Mouse (Mus musculus) left cerebral cortex, postnatal 10 days (tissue): ENCODE measurements around the gene Olfr156. TPM values are rescaled to one million over a fixed set of nuclear protein-coding genes. Genes with fewer than 3 reads are reported as not detected.
"Not testable (repeated sequence)": the region's sequence is repeated elsewhere in the genome, so short reads cannot be mapped to it uniquely, and the experiment has no call there.

ENCODE experiments used
- DNase-seq, 2 experiments: peaks; one replicate each; pipeline ENCODE4 v3.0.0; 2021 to 2022; ENCODE audit warnings: low spot score in 2 of 2, mixed read lengths in 1 of 2; ENCODE audit errors: extremely low spot score in 1 of 2
- intact Hi-C: fragments of 180-260 bp; cut with DNase I; formaldehyde crosslinking; loops from one replicate; pipeline ENCODE4 v1.15.1; 2025
- total RNA-seq, 2 experiments: library from RNA; stranded (reverse); gene quantifications; 2 replicates each; pipeline ENCODE4 v1.2.3; 2021

The Olfr156 gene
- total RNA-seq, result not detected

- intact Hi-C loops, result loop anchor here (5.0 kb wide), 1 partner anchor 38 kb away; no protein-coding TSS in a partner anchor
- DNase-seq, result peak in 1 of 2 experiments; percentile 53
Measured at GRCm38 (mm10) chr4:43823845-43824337, at the start of gene Olfr156. Gene Olfr156 (minus strand): TSS chr4:43823895.

DNA sequence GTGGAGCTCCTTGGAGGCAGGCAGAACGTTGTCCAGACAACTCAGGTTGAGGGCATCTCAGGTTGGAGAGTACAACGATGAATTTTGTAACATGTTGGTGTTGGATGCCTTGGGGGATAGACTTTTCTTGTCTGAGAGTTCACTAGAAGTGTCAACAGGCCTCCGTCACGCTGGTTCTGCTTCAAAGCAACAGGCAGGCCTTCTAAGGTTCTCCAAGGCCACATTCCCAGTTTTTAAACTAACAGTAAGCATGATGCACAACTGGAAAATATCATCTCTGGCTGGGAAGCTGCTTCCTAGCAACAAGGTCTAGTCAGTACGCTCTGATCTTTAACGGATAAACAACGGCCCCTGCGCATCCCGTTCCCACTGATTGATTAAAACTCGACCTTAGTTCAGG lies 46.1 kb upstream of the Olfr156 start:
- no peak for DNase-seq
- intact Hi-C loops, result no loop called here

DNA sequence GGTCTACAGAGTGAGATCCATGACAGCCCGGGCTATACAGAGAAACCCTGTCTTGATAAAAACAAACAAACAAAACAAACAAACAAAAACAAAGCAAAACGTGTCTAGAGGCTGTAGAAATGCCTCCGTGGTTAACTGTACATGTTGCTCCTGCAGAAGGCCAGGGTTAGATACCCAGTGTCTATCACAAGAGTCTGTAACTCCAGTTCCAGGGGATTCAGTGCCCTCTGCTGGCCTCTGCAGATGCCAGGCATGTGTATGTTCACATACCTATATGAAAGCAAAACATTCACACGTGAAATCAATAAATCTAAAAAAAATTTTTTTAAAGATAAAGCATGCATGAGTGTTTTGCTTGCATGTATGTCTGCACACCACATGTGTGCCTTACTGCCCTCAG lies 39.6 kb upstream of the Olfr156 start:
- intact Hi-C loops, result loop anchor here (5.0 kb wide), 2 partner anchors 41 to 116 kb away; partner anchors contain the start of gene Olfr156
- DNase-seq, result no peak

GRCm38 (mm10) chr4:43860744-43861519 lies 37.2 kb upstream of the Olfr156 start:
- DNase-seq, result peak; percentile 69 to 74
- intact Hi-C loops, result loop anchor here (2.0 to 5.0 kb wide), 3 partner anchors 39 to 114 kb away; partner anchors contain the start of gene Olfr156

DNA sequence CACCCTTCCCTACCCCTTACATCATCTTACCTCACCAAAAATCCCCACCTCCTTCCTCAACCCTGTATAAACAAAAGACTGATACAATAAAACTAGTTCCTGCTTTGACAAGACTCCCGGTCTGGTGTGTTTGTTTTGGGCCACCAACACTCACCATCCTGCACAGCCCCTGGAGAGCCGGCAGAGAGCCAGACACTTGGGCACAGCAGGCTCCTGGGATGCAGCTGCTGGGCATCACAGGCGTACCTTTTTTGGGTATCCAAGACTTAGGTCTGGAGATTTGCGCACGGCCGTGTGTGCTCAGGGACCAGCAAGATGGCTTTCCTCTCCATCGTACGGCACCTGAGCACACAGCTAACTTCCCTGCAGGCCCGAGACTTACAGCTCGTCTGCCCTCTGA lies 36.2 kb upstream of the Olfr156 start:
- DNase-seq, result peak in 1 of 2 experiments; percentile 42
- intact Hi-C loops, result loop anchor here (2.0 to 5.0 kb wide), 3 partner anchors 38 to 113 kb away; partner anchors contain the start of gene Olfr156

- intact Hi-C loops, result no loop called here
- no peak for DNase-seq
Measured at GRCm38 (mm10) chr4:43854101-43854500, 30.4 kb upstream of the Olfr156 start.

- no peak for DNase-seq
- intact Hi-C loops, result no loop called here
Measured at GRCm38 (mm10) chr4:43851265-43851664, 27.6 kb upstream of the Olfr156 start, which contains the start of gene Olfr155. Gene Olfr155 (plus strand): TSS chr4:43851565.

DNA sequence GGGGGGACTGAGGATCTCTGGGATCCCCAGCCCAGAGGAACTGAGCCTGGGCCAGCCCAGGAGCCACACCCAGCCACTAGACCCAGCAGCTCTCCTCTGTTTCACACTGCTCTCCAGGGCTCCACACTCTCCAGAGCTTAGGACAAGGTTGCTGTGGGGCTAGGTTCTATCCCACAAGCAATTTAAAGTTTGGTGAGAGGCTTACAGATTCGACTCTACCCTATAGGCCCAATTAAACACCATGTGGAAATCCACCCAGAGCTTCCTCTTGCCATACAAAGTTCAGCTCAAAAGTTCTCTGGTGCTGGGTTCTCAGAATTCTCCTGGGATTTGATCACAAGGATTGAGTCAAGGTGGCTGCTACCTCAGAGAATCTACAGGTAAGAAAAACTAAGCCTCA lies 16.4 kb upstream of the Olfr156 start, which contains the start of gene Olfr157:
Olfr157 (minus strand) TSS at position 101 of the 400 bp plus-strand sequence.
- DNase-seq, result no peak
- intact Hi-C loops, result no loop called here

- DNase-seq, result no peak
- intact Hi-C loops, result no loop called here
Measured at GRCm38 (mm10) chr4:43838326-43838725, 14.6 kb upstream of the Olfr156 start.

DNA sequence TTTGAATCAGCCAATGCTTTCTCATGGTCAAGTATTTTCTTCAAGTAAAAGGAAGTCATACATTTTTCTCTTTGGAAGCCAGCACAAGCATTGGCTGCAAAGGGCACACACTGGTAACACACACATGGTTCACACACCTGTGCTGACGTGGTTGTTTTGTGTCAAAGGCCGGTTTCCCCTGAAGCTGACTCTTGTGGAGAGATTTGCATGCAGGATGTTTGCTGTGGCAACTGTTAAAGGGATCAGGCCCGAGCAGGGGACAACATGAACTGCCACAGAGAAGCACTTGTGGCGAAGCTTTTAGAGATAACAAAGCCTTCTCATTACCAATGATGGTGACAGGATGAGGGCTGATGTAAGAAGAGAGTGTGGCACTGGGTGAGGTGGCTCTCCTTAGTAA lies 11.1 kb upstream of the Olfr156 start:
- DNase-seq, result no peak
- intact Hi-C loops, result no loop called here

- intact Hi-C loops, result no loop called here
- DNase-seq, result no peak
Measured at GRCm38 (mm10) chr4:43833752-43834151, 10.1 kb upstream of the Olfr156 start.

DNA sequence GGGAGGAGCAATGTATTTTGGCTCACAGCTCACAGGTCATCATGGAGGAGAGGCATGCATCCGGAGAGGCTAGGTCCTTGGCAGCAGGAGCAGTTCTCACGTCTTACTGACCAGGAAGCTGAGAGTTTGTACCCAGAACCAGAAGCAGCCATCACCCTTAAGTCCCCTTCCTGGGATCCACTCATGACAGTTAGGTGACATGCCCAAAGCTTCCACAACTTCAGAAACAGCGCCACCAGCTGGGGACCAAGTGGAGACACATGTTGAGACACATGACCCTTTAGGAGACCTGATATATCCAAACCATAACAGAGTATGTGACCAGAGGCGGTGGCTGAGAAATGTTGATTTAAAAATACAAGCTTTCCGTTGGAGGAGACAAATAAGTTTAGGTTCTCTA lies 8.3 kb upstream of the Olfr156 start:
- no peak for DNase-seq
- intact Hi-C loops, result no loop called here

DNA sequence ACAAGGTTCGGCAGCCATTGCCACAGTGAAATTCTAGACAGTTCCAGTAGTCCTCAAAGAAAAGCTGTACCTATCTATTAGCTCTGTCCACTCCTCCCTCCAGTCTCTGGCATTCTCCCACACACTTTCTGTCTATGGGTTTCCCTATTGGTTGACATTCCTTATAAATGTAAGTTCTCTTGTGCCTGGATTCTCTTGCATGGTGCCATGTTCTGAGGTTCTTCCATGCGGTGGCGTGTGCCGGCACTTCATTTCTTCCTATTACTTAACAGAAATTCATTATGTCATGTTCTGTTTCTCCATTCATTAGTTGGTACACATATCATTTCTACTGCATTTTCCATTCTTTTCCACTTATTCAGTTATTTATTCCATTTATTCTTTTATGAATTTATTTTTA lies 5.1 kb upstream of the Olfr156 start:
- intact Hi-C loops, result no loop called here
- DNase-seq, result no peak

GRCm38 (mm10) chr4:43822896-43823550 lies 672 bp downstream of the Olfr156 start:
- DNase-seq, result no peak

GRCm38 (mm10) chr4:43798936-43799335 lies 24.8 kb downstream of the Olfr156 start:
- intact Hi-C loops, result no loop called here
- DNase-seq, result no peak

More at GRCm38 (mm10) chr4:43822896-43823550, 672 bp downstream of the Olfr156 start:
- intact Hi-C loops, result loop anchor here (5.0 kb wide), 1 partner anchor 39 kb away; no protein-coding TSS in a partner anchor

GRCm38 (mm10) chr4:43795844-43796243 lies 27.9 kb downstream of the Olfr156 start:
- intact Hi-C loops, DNase-seq: not testable (repeated sequence)

DNA sequence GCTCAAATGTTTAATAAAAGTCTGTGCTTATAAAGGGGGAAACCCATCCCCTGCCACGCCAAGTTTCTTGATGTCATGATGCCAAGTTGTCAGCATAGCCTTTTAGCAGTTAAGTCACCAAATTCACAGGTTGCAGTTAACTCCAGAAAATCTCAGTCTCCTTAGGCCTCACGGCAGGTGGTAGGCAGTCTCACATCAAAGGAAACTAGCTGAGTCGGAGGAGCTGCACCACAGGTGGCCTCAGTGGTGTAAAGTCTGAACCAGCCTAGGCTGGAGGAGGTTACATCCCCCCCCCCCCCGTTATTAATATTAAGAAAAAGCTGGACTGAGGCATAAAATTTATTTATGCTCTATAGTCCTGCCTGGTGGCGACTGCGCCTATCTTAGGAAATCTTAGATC lies 28.4 kb downstream of the Olfr156 start:
- intact Hi-C loops, result no loop called here
- no peak for DNase-seq

DNA sequence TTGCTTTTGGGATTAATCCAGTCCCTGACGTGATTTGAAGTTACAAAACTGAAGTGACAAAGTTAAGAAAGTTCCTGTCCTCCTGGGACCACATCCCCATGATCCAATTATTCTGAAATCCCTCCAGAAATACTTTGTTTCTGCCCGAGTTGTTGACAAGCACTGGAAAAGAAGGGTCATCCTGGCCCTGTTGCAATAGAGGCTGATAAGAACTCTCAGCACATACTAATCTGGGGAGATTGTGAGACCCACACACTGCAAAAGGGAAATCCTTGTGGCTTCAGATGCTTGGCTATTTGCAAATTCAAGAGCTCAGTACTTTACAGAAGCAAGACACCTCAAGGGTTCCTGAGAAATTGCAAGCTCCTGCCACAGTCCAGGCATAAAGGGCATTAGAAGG lies 51.4 kb downstream of the Olfr156 start:
- intact Hi-C loops, result no loop called here
- DNase-seq, result no peak

DNA sequence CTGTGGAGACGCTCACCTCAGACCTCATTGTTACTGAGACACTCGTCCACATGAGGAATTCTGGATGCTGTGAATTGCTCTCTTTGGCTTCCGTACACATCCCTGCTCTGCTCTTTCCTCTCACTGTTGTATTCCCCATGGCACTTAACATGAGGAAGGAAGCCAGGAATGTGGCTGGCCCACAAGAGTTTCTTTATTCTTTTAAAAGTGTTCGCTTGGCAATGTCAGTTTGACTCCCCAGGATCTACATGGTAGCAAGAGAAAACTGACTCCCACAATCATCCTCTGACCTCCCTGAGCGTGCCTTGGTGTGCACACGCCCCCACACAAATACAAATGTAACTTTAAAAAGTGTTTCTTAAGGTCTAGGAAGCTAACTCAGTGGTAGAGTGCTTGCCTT lies 52.1 kb downstream of the Olfr156 start:
- intact Hi-C loops, result no loop called here
- no peak for DNase-seq

DNA sequence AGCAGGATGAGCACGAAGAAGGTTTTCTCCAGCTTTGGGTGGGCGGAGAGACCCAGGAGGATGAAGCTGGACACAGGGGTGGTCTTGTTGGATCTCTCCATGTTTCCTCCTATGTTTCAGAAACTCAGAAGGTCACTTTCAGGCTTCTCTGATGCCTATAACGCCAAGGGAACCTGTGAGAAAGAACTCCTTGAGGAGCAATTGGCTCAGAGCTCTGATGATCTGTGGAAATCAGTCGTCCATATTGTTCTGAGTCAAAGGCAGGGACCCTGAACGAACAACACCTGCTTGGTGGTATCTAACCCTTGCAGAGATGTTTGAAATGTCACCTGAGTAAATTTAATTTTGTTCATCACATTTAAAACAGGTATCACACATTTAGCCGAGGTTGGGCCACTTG lies 52.8 kb downstream of the Olfr156 start, which contains the start of gene Olfr159:
Olfr159 (minus strand) TSS at position 101 of the 400 bp plus-strand sequence.
- no peak for DNase-seq
- intact Hi-C loops, result no loop called here
